Mouse (Mus musculus) midbrain, embryonic 14.5 days (tissue): Measurements from ENCODE around the gene Rab3a. TPM values are rescaled to one million over a fixed set of nuclear protein-coding genes. Genes with fewer than 3 reads are reported as not detected.

ENCODE experiments used
- ATAC-seq: fragments of 200-750 bp; cut with Nextera tagmentation; 2 replicates; pipeline ENCODE4 v1.8.0; 2017; ENCODE audit warnings: moderate number of reproducible peaks, moderate library complexity; ENCODE audit not compliant: low FRiP score, low TSS enrichment
- DNase-seq: peaks from one replicate; pipeline ENCODE4 v3.0.0-alpha.2; 2015
- H3K27ac ChIP-seq: fragments of 300-500 bp; sonication (generic); replicated peaks from 2 replicates; pipeline ENCODE4 v1.5.1; 2014; ENCODE audit warnings: mild to moderate bottlenecking, low read depth, low read length, moderate library complexity
- H3K27me3 ChIP-seq: fragments of 300-500 bp; sonication (generic); 2 replicates; pipeline ENCODE4 v1.6.1; 2014; ENCODE audit warnings: low read length, control low read depth, mixed read lengths; ENCODE audit not compliant: control insufficient read depth, insufficient read depth
- H3K36me3 ChIP-seq: fragments of 300-500 bp; sonication (generic); 2 replicates; pipeline ENCODE4 v1.6.1; 2014; ENCODE audit warnings: low read length, control low read depth; ENCODE audit not compliant: control insufficient read depth, insufficient read depth
- H3K4me1 ChIP-seq: fragments of 300-500 bp; sonication (generic); 2 replicates; pipeline ENCODE4 v1.6.1; 2014; ENCODE audit warnings: mild to moderate bottlenecking, antibody characterized with exemption, low read length, control low read depth; ENCODE audit not compliant: control insufficient read depth, insufficient read depth
- H3K4me2 ChIP-seq: fragments of 300-500 bp; sonication (generic); 2 replicates; pipeline ENCODE4 v1.6.1; 2014; ENCODE audit warnings: mild to moderate bottlenecking, low read length, moderate library complexity
- H3K4me3 ChIP-seq: fragments of 300-500 bp; sonication (generic); replicated peaks from 2 replicates; pipeline ENCODE4 v1.5.1; 2014; ENCODE audit warnings: low read depth, low read length
- H3K9ac ChIP-seq: fragments of 300-500 bp; sonication (generic); replicated peaks from 2 replicates; pipeline ENCODE4 v1.6.1; 2014; ENCODE audit warnings: mild to moderate bottlenecking, low read length, moderate library complexity
- H3K9me3 ChIP-seq: fragments of 300-500 bp; sonication (generic); 2 replicates; pipeline ENCODE4 v1.6.1; 2016; ENCODE audit warnings: low read length, control low read depth, mixed read lengths; ENCODE audit not compliant: control insufficient read depth
- WGBS: fragments of 180-500 bp; shearing (Covaris S2); extraction: QIAGEN DNeasy Blood & Tissue Kit; methylation state at CpG from one replicate; pipeline ENCODE4 v1.1.7; 2014; 5-methylcytosine and 5-hydroxymethylcytosine counted together
- polyA plus RNA-seq: library from polyadenylated mRNA; unstranded; fragments of >200 nt; fragmentation: Nextera tagmentation; extraction: Ambion mirVana; gene quantifications from 2 replicates; pipeline ENCODE4 v1.2.1, GENCODE M21; 2014

Gene Rab3a
- polyA plus RNA-seq, 1 experiment from 2014 or later: 407 TPM

DNA sequence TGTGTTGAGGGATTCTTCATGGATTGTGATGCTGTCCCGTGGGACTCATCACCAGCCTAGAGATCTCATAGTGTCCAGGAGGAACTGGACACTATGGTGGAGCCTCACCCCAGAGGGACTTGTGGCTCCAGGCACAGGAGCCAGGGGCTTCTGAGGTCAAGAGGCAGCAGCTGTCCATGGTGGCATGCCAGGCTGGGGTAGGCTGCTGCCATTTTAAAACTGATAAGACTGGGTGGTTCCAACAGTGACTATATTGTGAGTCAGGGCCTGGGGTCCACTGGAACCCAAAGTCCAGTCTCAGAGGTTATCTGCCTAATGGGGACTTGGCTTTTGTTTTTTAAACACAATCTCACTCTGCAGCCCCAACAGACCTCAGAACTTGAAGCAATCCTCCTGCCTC is 47.4 kb downstream of the Rab3a start:
- Histone ChIP-seq H3K27me3 (peaks cover 45% of the 10 kb centered on the region), H3K27ac (no peak overlapping the region), H3K36me3 (no peaks in the 10 kb centered on the region), H3K4me1 (peaks cover 20% of the 10 kb centered on the region), H3K4me3 (no peak overlapping the region), H3K4me2 (no peak overlapping the region), H3K9ac (no peak overlapping the region), H3K9me3 (no peaks in the 10 kb centered on the region)
- 79% methylated on average over 1 of the region's 1 CpGs for WGBS
- DNase-seq: no peak
- ATAC-seq: no peak

- Histone ChIP-seq H3K36me3 (no peaks in the 10 kb centered on the region), H3K27ac (no peak overlapping the region), H3K4me2 (no peak overlapping the region), H3K9ac (no peak overlapping the region), H3K4me1 (peaks cover 16% of the 10 kb centered on the region), H3K9me3 (no peaks in the 10 kb centered on the region), H3K27me3 (peaks cover 45% of the 10 kb centered on the region), H3K4me3 (no peak overlapping the region)
- no peak for ATAC-seq
- WGBS: 80% methylated on average over 11 of the region's 11 CpGs
- no peak for DNase-seq
Measured at GRCm38 (mm10) chr8:70802786-70803510, 48.5 kb downstream of the Rab3a start.

- H3K27me3 ChIP-seq: peaks cover 37% of the 10 kb centered on the region
- 2% methylated on average over 45 of the region's 47 CpGs for WGBS
- ATAC-seq: no peak
- peak overlapping the region; percentile 73 for H3K4me2 ChIP-seq
- H3K27ac ChIP-seq: no peak overlapping the region
- H3K4me1 ChIP-seq: peaks cover 11% of the 10 kb centered on the region
- no peaks in the 10 kb centered on the region for H3K36me3 ChIP-seq
- H3K9ac ChIP-seq: peak overlapping the region; percentile 39; the same call in 1 of the 2 replicates
- DNase-seq: no peak
- no peaks in the 10 kb centered on the region for H3K9me3 ChIP-seq
- H3K4me3 ChIP-seq: peak overlapping the region; percentile 47
Measured at GRCm38 (mm10) chr8:70803761-70804480, 49.4 kb downstream of the Rab3a start.

DNA sequence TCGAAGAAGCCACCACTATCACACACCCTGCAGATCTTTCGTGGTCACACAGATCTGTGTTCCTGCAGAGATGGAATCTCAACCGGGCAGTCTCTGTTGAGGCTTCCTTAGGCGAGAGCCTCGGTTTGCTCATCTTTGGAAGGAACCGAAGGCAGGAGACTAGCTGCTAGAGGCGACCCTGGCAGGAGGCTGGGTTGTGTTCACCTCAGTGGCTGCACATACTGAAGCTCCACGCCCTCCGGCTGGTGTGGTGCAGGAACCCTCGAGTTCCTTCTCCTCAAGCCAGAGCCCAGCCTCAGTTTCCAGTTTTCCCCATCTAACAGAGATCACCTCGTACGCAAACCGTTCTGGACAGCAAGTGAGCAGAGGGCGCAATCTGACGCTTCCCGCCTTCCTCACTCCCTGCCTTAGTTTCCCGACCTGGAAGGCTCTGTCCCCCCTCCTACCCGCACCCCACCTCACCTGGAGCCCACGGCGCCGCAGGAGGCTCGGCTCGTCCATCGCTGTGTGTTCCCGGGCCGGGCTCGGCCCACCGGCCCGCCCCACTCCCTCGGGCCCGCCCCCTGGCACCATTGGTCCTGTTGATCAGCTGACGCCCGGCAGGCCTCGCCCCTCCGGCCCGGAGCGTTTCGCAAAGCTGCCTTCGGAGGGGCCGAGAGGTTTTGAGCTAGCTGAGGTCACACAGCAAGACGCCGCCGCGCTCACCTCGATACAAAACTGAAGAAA is 50.2 kb downstream of the Rab3a start, which contains the start of gene Mast3:
TSS of gene Mast3 (minus strand) at position 574 of the 726 bp plus-strand sequence.
- peaks cover 11% of the 10 kb centered on the region for H3K4me1 ChIP-seq
- H3K9me3 ChIP-seq: no peaks in the 10 kb centered on the region
- no peak within 1 kb of the TSS for H3K27ac ChIP-seq
- peak; percentile 87 for DNase-seq
- H3K36me3 ChIP-seq: no peaks in the 10 kb centered on the region
- peak within 1 kb of the TSS; percentile 73 for H3K4me2 ChIP-seq
- under 1% methylated on average over 45 of the region's 45 CpGs for WGBS
- peak; percentile 84 for ATAC-seq
- H3K4me3 ChIP-seq: peak within 1 kb of the TSS; percentile 47
- H3K27me3 ChIP-seq: peaks cover 30% of the 10 kb centered on the region
- peak within 1 kb of the TSS; percentile 39 for H3K9ac ChIP-seq

DNA sequence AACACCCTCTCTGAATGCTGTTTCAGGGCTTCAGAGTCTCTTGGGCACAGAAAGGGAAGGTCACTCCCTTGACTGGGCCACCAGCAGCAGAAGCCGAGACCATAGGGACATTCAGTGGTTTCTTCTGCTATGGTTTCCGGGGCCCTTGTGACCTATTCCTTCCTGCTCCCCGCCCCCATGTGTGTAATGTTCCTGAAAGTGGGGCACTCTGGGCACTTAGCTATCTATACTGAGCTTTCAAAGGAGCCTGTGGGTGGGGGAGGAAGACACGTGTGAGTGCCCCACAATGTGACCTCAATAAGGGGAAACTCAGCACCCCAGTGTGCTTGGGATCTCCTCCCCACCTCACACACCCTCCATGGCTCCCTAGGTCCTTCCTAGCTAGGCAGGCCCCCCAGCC is 52.1 kb downstream of the Rab3a start:
- 82% methylated on average over 4 of the region's 4 CpGs for WGBS
- H3K4me1 ChIP-seq: peaks cover 11% of the 10 kb centered on the region

DNA sequence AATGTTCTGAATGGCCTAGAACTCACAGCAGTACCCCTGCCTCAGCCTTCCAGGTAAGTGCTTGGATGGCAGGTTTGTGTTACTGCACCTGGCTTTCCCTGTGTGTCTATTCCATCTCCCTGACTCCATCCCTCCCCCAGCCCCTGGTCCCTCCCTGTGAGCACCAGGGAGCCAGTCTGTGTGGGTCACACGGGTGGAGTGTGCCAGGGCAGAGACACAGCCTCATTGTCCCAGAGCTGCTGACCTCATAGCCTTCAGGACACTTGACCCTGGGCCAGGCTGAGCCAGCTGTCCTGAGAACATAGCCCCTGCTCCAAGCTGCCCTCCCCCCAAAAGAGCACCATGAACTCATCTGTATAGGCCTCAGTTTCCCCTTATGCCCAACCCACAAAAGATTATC is 52.8 kb downstream of the Rab3a start:
- Histone ChIP-seq H3K4me1 (peaks cover 11% of the 10 kb centered on the region), H3K9ac (no peak overlapping the region), H3K27me3 (peaks cover 26% of the 10 kb centered on the region), H3K9me3 (no peaks in the 10 kb centered on the region), H3K27ac (no peak overlapping the region), H3K4me3 (no peak overlapping the region), H3K4me2 (no peak overlapping the region), H3K36me3 (no peaks in the 10 kb centered on the region)
- ATAC-seq (no peak), DNase-seq (no peak)
- 39% methylated on average over 1 of the region's 1 CpGs for WGBS

More for the DNA sequence above, 52.1 kb downstream of the Rab3a start:
- H3K27me3 ChIP-seq: peaks cover 26% of the 10 kb centered on the region
- ATAC-seq (no peak), DNase-seq (no peak)
- no peak overlapping the region for H3K9ac ChIP-seq
- H3K4me2 ChIP-seq: no peak overlapping the region
- no peaks in the 10 kb centered on the region for H3K9me3 ChIP-seq
- no peaks in the 10 kb centered on the region for H3K36me3 ChIP-seq
- H3K4me3 ChIP-seq: no peak overlapping the region
- no peak overlapping the region for H3K27ac ChIP-seq

- H3K36me3 ChIP-seq: no peaks in the 10 kb centered on the region
- H3K4me2 ChIP-seq: no peak within 1 kb of the TSS
- WGBS: 61% methylated on average over 5 of the region's 5 CpGs
- no peak within 1 kb of the TSS for H3K9ac ChIP-seq
- no peaks in the 10 kb centered on the region for H3K9me3 ChIP-seq
- ATAC-seq: no peak
- DNase-seq: no peak
- H3K4me3 ChIP-seq: no peak within 1 kb of the TSS
- H3K27ac ChIP-seq: no peak within 1 kb of the TSS
- H3K27me3 ChIP-seq: peaks cover 21% of the 10 kb centered on the region
- peaks cover 11% of the 10 kb centered on the region for H3K4me1 ChIP-seq
Measured at GRCm38 (mm10) chr8:70808239-70808638, 53.8 kb downstream of the Rab3a start, which contains the start of gene Il12rb1. TSS of gene Il12rb1 (plus strand) at chr8:70808449.
